Mouse (Mus musculus) olfactory bulb, adult 2 months (tissue): ENCODE measurements around the gene Nkiras1. TPM values are rescaled to one million over a fixed set of nuclear protein-coding genes. Genes with fewer than 3 reads are reported as not detected.

Experiments
- H3K27ac ChIP-seq: fragments of 200-500 bp; 2 replicates; pipeline ENCODE4 v1.5.1; 2012; ENCODE audit warnings: low read depth, low read length; ENCODE audit not compliant: insufficient read depth
- H3K4me1 ChIP-seq: fragments of 200-500 bp; 2 replicates; pipeline ENCODE4 v1.6.1; 2012; ENCODE audit warnings: low read length; ENCODE audit not compliant: control insufficient read depth, insufficient read depth
- H3K4me3 ChIP-seq: fragments of 200-500 bp; 2 replicates; pipeline ENCODE4 v1.5.1; 2012; ENCODE audit warnings: mild to moderate bottlenecking, low read depth, low read length, moderate library complexity; ENCODE audit not compliant: insufficient read depth
- CTCF ChIP-seq: fragments of 200-500 bp; IDR thresholded peaks from 2 replicates; pipeline ENCODE4 v1.5.1; 2012; ENCODE audit warnings: low read depth, mild to moderate bottlenecking, low read length, moderate library complexity; ENCODE audit not compliant: insufficient read depth
- POLR2A ChIP-seq: fragments of 200-500 bp; IDR thresholded peaks from 2 replicates; pipeline ENCODE4 v1.6.1; 2012; ENCODE audit warnings: mild to moderate bottlenecking, low read depth, low read length, moderate library complexity; ENCODE audit not compliant: insufficient read depth
- WGBS: fragments of 180-500 bp; shearing (Covaris S2); methylation state at CpG from one replicate; pipeline ENCODE4 v1.1.7; 2018; 5-methylcytosine and 5-hydroxymethylcytosine counted together
- polyA plus RNA-seq: library from polyadenylated mRNA; stranded (reverse); fragments of >200 nt; gene quantifications from 2 replicates; pipeline ENCODE4 v1.2.4, GENCODE M21; 2012; ENCODE audit warnings: low replicate concordance; ENCODE audit not compliant: missing spikeins, insufficient read depth, insufficient read length

Nkiras1 gene
- polyA plus RNA-seq, 1 experiment = not detected

DNA sequence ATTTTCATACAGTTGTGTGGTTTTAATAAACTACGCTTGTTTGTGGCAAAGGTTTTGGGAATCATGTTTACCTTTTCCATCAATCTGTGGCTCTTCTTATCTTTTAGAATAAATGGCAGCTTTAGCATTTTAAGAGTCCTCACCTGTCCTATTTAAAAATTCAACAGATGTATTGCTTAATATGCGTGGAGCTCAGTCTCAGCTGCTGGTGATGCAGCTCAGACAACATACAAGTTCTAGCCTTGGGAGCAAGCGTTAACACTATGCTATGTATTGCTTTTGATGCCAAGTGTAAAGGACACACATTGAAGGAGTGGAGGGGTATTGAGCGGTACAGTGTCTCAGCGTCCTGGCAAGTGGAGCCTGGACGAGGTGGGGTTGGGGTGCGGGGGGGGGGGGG lies 730 bp downstream of the Nkiras1 start:
- WGBS = 2% methylated on average over 7 of the region's 7 CpGs
- Histone ChIP-seq H3K4me3 (no peak overlapping the region), H3K4me1 (no peaks in the 10 kb centered on the region), H3K27ac (no peak overlapping the region)
- TF ChIP-seq POLR2A = no peak
- TF ChIP-seq CTCF = no peak

DNA sequence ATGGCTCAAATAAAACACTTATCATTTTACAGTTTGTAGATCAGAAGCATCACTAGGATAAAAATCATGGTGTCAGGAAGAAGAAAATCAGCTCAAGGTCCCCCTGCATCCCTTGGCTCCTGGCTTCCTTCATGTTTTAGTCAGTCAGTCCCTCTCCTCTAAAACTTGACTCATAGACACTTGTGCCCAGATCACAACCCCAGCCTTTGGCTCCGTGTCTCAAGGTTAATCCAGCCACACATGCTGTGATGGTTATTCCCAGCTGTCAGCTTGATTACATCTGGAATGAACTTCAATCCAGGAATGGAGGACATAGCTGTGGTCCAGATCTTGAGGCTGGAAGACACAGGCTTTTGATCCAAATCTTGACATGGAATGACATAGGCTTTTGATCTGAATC lies 3.6 kb downstream of the Nkiras1 start:
- TF ChIP-seq POLR2A = no peak
- TF ChIP-seq CTCF = no peak
- WGBS = 80% methylated on average over 1 of the region's 1 CpGs
- Histone ChIP-seq H3K4me1 (no peaks in the 10 kb centered on the region), H3K4me3 (no peak overlapping the region), H3K27ac (no peak overlapping the region)

DNA sequence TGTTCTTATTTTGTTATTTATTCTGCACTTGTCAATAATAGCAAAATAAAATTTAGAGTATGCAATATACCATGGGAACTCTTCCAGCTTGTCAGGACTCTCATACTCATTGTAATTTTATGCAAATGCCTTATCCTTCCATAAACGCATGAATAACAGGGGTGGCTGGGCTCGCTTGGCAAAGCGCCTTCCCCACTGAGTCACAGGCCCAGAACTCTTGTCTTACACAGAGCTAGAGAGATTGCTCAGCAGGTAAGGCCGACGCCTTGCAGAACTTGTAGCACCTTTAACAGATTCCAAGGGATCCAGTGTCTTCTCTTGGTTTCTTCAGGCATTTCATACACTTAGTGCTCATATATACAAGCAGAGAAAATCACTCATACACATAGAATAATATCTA lies 9.4 kb downstream of the Nkiras1 start:
- H3K4me1 ChIP-seq = peaks cover 3% of the 10 kb centered on the region; the same call in 1 of the 2 replicates
- WGBS = 64% methylated on average over 5 of the region's 5 CpGs
- no peak for TF ChIP-seq CTCF
- no peak for TF ChIP-seq POLR2A
- no peak overlapping the region for H3K4me3 ChIP-seq
- no peak overlapping the region for H3K27ac ChIP-seq

DNA sequence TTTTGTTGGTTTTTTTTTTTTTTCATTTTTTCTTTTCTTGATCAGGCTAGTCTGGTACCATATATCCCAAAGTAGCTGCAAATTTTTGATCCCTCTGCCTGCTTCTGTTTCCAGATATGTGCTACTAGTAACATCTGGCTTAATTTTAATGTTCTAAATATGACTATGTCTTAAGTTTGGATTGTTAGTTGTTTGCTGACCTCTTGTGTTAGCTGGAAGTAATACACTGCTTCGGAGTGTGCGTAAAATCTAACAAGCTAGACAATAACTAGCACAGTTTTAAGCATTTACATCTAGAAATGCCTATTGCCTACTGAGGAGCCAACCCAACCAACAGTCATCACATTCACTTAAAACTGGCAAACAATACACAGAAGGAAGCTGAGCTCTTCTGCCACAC lies 13.6 kb downstream of the Nkiras1 start:
- peaks cover 3% of the 10 kb centered on the region; the same call in 1 of the 2 replicates for H3K4me1 ChIP-seq
- WGBS = 44% methylated on average over 2 of the region's 2 CpGs
- TF ChIP-seq POLR2A (no peak), CTCF (no peak)

DNA sequence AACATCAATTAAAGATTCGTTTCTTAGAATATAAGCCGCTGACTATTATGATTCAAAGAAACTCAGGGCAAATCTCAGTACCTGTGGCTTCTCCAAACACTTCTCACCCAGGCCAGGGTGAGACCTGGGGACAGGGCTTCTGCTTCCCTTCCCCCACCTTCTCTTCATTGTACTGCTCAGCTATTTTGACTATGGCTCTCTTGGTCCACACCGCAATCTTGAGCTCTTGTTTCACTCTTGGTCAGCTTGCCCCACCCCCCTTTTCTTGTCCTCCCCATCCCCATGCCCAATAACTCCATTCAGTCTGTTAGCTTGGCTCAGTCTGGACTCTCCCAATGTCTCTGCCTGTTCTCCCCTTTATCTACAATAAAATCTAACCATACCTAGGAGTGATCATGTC lies 14.5 kb downstream of the Nkiras1 start:
- Histone ChIP-seq H3K4me1 (no peaks in the 10 kb centered on the region), H3K27ac (no peak overlapping the region), H3K4me3 (no peak overlapping the region)
- no peak for TF ChIP-seq CTCF
- TF ChIP-seq POLR2A = no peak
- WGBS = 90% methylated on average over 3 of the region's 3 CpGs

More for the DNA sequence above, 13.6 kb downstream of the Nkiras1 start:
- Histone ChIP-seq H3K4me3 (no peak overlapping the region), H3K27ac (no peak overlapping the region)

DNA sequence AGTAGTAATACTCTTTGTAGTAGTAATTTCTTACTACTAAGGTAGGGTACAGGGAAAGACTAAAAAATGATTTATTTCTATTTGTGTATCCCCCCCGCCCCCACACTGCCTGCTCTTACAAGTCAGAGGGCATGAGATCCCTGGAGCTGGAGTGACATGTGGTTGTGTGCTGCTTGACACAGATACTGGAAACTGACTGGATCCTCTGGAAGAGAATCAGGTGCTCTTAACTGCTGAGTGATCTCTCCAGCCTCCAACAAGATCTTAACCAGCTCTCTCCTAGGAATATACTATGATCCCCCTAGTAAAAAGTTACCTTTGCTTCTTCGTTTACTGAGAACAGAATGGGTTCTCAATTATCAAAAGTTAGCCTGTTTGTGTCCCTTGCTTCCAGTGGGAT lies 15.5 kb downstream of the Nkiras1 start:
- peaks cover 3% of the 10 kb centered on the region for H3K4me1 ChIP-seq
- H3K4me3 ChIP-seq = no peak overlapping the region
- 97% methylated on average over 2 of the region's 2 CpGs for WGBS
- TF ChIP-seq POLR2A = no peak
- TF ChIP-seq CTCF = no peak
- no peak overlapping the region for H3K27ac ChIP-seq

DNA sequence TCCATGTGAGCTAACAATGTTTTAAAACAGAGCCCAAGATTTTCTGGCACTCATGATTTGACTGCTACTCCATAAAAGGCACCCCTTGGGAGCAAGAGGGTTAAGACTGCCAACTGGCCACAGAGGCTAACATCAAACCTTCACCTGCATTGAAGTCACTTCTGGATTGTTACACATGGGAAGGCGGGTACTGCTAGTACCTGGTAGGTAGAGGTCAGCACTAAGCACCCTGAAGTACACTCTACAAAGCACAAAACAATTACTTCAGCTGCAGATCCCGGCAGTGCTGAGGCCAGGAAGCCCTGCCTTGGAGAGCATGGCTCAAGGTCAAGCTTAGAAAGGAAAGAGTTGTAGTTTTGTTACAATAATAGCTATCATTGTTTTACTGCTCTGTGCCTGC lies 16.5 kb downstream of the Nkiras1 start:
- no peak overlapping the region for H3K4me3 ChIP-seq
- H3K4me1 ChIP-seq = peaks cover 3% of the 10 kb centered on the region
- TF ChIP-seq POLR2A (no peak), CTCF (no peak)
- no peak overlapping the region for H3K27ac ChIP-seq
- WGBS = 76% methylated on average over 2 of the region's 2 CpGs

DNA sequence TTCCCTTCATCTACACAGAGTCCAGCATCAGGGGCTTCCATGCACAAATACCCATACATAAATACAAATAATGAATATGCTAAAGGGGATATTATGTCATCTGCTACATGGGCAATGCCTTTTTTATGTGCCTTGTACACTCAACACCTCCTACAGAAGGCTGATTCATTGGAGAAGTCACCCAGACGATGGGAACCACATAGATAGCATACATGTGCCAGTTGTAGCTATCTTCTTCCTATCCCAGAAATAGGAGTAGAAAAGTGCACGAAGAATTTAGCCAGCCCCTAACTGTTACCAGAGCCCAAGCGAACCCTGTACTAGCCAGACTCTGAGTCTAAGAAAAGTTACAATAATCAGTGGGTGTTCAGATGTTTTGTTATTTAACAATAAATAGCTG lies 21.2 kb downstream of the Nkiras1 start:
- WGBS = 45% methylated on average over 3 of the region's 3 CpGs
- Histone ChIP-seq H3K4me1 (peaks cover 3% of the 10 kb centered on the region), H3K27ac (no peak overlapping the region), H3K4me3 (no peak overlapping the region)
- TF ChIP-seq POLR2A (no peak), CTCF (no peak)

DNA sequence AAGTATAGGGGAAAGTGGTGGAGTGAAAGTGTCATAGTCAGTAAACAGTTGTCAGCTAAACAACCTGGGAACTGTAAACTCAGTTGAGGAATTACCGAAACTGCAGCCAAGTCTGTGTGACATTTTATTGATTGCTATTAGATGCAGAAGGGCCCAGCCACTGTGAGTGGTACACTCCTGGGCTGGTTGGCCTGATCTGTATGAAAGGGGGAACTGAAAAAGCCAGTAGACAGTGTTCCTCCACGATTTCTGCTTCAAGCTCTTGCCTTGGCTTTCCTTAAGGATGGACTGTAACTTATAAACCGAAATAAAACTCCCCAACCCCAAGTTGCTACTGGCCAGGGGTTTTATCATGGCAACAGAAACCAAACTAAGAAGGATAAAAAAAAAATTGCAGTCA lies 21.6 kb downstream of the Nkiras1 start:
- no peak for TF ChIP-seq POLR2A
- no peak for TF ChIP-seq CTCF
- Histone ChIP-seq H3K4me3 (no peak overlapping the region), H3K27ac (no peak overlapping the region), H3K4me1 (peaks cover 5% of the 10 kb centered on the region)
- 84% methylated on average over 3 of the region's 3 CpGs for WGBS

DNA sequence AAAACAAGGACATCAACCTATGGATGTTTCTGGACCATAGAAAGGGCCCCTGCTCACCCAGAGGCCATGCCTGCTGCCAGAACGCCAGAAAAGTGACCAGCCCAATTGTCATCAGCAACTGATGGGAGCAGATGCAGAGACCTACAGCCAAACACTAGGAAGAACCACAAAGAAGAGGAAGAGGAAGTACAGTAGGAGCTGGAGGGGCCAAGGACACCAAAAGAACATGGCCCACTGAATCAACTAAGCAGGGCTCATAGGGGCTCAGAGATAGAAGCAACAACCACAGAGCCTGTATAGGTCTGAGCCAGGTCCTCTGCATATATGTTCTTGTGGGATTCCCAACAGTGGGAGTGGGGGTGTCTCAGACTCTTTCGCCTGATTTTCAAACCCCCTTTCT lies 26.5 kb downstream of the Nkiras1 start:
- no peak overlapping the region for H3K27ac ChIP-seq
- TF ChIP-seq POLR2A (no peak), CTCF (no peak)
- WGBS = 89% methylated on average over 2 of the region's 2 CpGs
- H3K4me3 ChIP-seq = no peak overlapping the region
- 0 out of 2 replicates have a peak, but pooled peaks cover 2% of the 10 kb centered on the region for H3K4me1 ChIP-seq
